Mouse (Mus musculus) cerebellum, adult 2 months (tissue): Measurements from ENCODE around the gene Plekhm3.

ENCODE experiments used
- CTCF ChIP-seq: fragments of 200-500 bp; IDR thresholded peaks from 2 replicates; pipeline ENCODE4 v1.5.1; 2011; ENCODE audit warnings: low read depth, mild to moderate bottlenecking, control low read depth, low read length, moderate library complexity, borderline replicate concordance; ENCODE audit not compliant: insufficient read depth
- POLR2A ChIP-seq: fragments of 200-500 bp; IDR thresholded peaks from 2 replicates; pipeline ENCODE4 v1.6.1; 2011; ENCODE audit warnings: low read length, control low read depth, borderline replicate concordance; ENCODE audit not compliant: insufficient read depth

DNA sequence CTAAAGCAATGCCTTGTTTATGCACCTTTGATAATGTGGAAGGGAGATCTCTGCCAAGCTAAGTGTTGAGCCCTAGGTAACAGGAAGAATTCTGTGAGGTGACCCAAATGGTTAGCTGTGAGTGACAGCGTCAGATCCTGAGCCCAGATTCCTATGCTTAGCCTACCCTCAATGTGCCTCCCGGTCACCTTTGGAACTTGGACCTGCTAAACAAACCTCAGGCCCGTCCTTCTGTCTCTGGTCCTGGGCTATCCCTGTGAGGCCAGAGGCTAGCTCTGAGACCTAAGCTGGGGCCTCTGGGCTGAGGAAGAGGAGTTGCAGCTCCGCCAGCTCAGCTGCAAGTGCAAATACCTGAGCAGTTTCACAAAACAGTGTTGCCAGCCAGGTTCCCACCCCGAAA lies 202.0 kb downstream of the Plekhm3 start:
- TF ChIP-seq POLR2A: no peak
- no peak for TF ChIP-seq CTCF
